Mouse (Mus musculus) G1E (cell line): ENCODE measurements at regions not wholly inside any gene's neighbourhood (a gene's known extent, or its start where the extent isn't known, plus 50 kb on each side); places are given as distances from the start of the nearest gene placed in this dataset.

Experiments
- ATAC-seq: 2 replicates; pipeline ENCODE4 v1.8.0; 2016; ENCODE audit warnings: mild to moderate bottlenecking; ENCODE audit not compliant: insufficient number of reproducible peaks, poor library complexity, low FRiP score, severe bottlenecking; ENCODE audit errors: extremely low read depth
- DNase-seq: peaks from one replicate; pipeline ENCODE4 v3.0.0; 2012; ENCODE audit warnings: low spot score
- H3K27me3 ChIP-seq: 2 replicates; pipeline ENCODE4 v1.6.1; 2012; ENCODE audit warnings: mild to moderate bottlenecking, low read length, inconsistent platforms; ENCODE audit not compliant: insufficient read depth
- H3K36me3 ChIP-seq: replicated peaks from 2 replicates; pipeline ENCODE3; 2012; ENCODE audit warnings: mild to moderate bottlenecking, inconsistent platforms
- H3K4me1 ChIP-seq: 2 replicates; pipeline ENCODE4 v1.6.1; 2012; ENCODE audit warnings: low read depth, low read length, inconsistent platforms, mixed read lengths; ENCODE audit not compliant: insufficient read depth
- H3K4me3 ChIP-seq: 2 replicates; pipeline ENCODE4 v1.5.1; 2012; ENCODE audit warnings: low read depth, mild to moderate bottlenecking, inconsistent platforms, low read length, moderate library complexity, mixed read lengths
- H3K9me3 ChIP-seq: replicated peaks from 2 replicates; pipeline ENCODE4 v1.6.1; 2012; ENCODE audit warnings: inconsistent platforms
- CTCF ChIP-seq: IDR thresholded peaks from 2 replicates; pipeline ENCODE4 v1.5.1; 2012; ENCODE audit warnings: low read depth, low read length, inconsistent platforms, mixed read lengths
- GATA1 ChIP-seq: IDR thresholded peaks from 2 replicates; pipeline ENCODE4 v1.6.1; 2012; ENCODE audit warnings: borderline replicate concordance, low read length, inconsistent platforms, mixed read lengths
- GATA2 ChIP-seq: IDR thresholded peaks from 2 replicates; pipeline ENCODE4 v1.6.1; 2012; ENCODE audit warnings: low read depth, low read length, inconsistent platforms, borderline replicate concordance
- POLR2AphosphoS5 ChIP-seq: IDR thresholded peaks from 2 replicates; pipeline ENCODE4 v1.6.1; 2012; ENCODE audit warnings: low read depth, low read length, inconsistent platforms; ENCODE audit not compliant: insufficient replicate concordance
- TAL1 ChIP-seq: conservative IDR thresholded peaks from 2 replicates; pipeline ENCODE4 v1.6.1; 2012; ENCODE audit warnings: low read depth, low read length, inconsistent platforms, mixed read lengths

DNA sequence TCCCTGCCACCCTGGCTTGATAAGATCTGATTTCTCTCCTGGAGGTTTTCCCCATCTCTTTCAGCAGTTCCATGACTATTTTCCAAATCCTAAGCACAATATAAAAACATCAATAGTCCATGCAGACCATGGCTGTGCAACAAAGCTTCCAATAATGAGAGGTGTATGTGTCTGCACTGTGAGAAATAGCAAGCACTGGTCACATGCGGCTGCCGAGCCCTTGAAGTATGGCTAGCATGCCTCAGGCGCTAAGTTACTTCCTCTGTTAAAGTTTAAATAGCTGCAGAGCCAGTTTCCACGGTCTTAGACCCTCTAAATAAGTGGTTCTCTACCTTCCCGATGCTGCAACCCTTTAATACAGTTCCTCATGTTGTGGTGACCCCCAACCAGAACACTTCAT, 306.6 kb downstream of the Bbx start:
- ATAC-seq = no peak
- Histone ChIP-seq H3K4me3 (no peak overlapping the region), H3K36me3 (no peaks in the 10 kb centered on the region), H3K4me1 (no peaks in the 10 kb centered on the region), H3K9me3 (no peaks in the 10 kb centered on the region), H3K27me3 (peaks cover 10% of the 10 kb centered on the region)
- no peak for DNase-seq
- TF ChIP-seq GATA1 (no peak), CTCF (no peak), GATA2 (no peak), POLR2AphosphoS5 (no peak), TAL1 (no peak)

DNA sequence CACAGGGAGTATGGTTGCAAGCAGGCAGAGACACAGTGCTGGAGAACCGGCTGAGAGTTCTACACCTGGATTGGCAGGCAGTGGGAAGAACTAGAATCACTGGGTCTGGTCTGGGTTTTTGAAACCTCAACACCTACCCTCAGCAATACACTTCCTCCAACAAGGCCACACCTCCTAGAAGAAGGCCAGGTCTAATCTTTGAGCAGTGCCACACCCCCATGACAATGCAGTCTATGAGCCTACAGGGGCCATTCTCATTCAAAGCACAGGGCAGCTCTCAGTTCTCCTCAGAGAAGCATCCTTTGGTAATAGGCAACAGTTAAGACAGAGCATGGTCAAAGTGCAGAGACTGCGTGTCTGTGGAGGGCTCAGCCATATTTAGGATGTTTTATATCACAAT, 300.8 kb downstream of the Bbx start:
- ATAC-seq (no peak), DNase-seq (peak; percentile 4)
- TF ChIP-seq GATA1 = no peak
- TF ChIP-seq CTCF = no peak
- no peak for TF ChIP-seq POLR2AphosphoS5
- TF ChIP-seq TAL1 = no peak
- Histone ChIP-seq H3K27me3 (no peaks in the 10 kb centered on the region; the same call in 1 of the 2 replicates), H3K4me3 (no peak overlapping the region), H3K9me3 (no peaks in the 10 kb centered on the region), H3K36me3 (no peaks in the 10 kb centered on the region), H3K4me1 (peaks cover 6% of the 10 kb centered on the region)
